Mouse (Mus musculus) midbrain, postnatal 0 days (tissue): Measurements from ENCODE around the gene Npr2. TPM values are rescaled to one million over a fixed set of nuclear protein-coding genes. Genes with fewer than 3 reads are reported as not detected.

Source experiments
- ATAC-seq: fragments of 200-750 bp; cut with Nextera tagmentation; 2 replicates; pipeline ENCODE4 v1.8.0; 2017; ENCODE audit warnings: moderate number of reproducible peaks, mild to moderate bottlenecking, moderate TSS enrichment, moderate library complexity; ENCODE audit not compliant: low FRiP score
- DNase-seq: peaks from one replicate; pipeline ENCODE4 v3.0.0-alpha.2; 2015; ENCODE audit warnings: low spot score
- H3K27ac ChIP-seq: fragments of 300-500 bp; sonication (generic); 2 replicates; pipeline ENCODE4 v1.5.1; 2014; ENCODE audit warnings: low read depth, mild to moderate bottlenecking, low read length, mixed read lengths
- H3K27me3 ChIP-seq: fragments of 300-500 bp; sonication (generic); 2 replicates; pipeline ENCODE4 v1.6.1; 2014; ENCODE audit warnings: low read length, control low read depth, mixed read lengths; ENCODE audit not compliant: insufficient read depth
- H3K36me3 ChIP-seq: fragments of 300-500 bp; sonication (generic); 2 replicates; pipeline ENCODE4 v1.6.1; 2014; ENCODE audit warnings: low read length, control low read depth, mixed read lengths; ENCODE audit not compliant: insufficient read depth
- H3K4me1 ChIP-seq: fragments of 300-500 bp; sonication (generic); 2 replicates; pipeline ENCODE4 v1.6.1; 2014; ENCODE audit warnings: mild to moderate bottlenecking, control low read depth, antibody characterized with exemption, low read length, mixed read lengths; ENCODE audit not compliant: insufficient read depth
- H3K4me2 ChIP-seq: fragments of 300-500 bp; sonication (generic); 2 replicates; pipeline ENCODE4 v1.6.1; 2014; ENCODE audit warnings: low read depth, mild to moderate bottlenecking, low read length, mixed read lengths; ENCODE audit not compliant: poor library complexity, severe bottlenecking
- H3K4me3 ChIP-seq: fragments of 300-500 bp; sonication (generic); 2 replicates; pipeline ENCODE4 v1.5.1; 2014; ENCODE audit warnings: low read depth, mild to moderate bottlenecking, low read length, moderate library complexity
- H3K9ac ChIP-seq: fragments of 300-500 bp; sonication (generic); replicated peaks from 2 replicates; pipeline ENCODE4 v1.6.1; 2014; ENCODE audit warnings: mild to moderate bottlenecking, low read length, moderate library complexity, mixed read lengths; ENCODE audit not compliant: poor library complexity, severe bottlenecking
- H3K9me3 ChIP-seq: fragments of 300-500 bp; sonication (generic); 2 replicates; pipeline ENCODE4 v1.6.1; 2016; ENCODE audit warnings: low read length, control low read depth
- CTCF ChIP-seq: IDR thresholded peaks from 2 replicates; pipeline ENCODE4 v1.5.1; 2016; ENCODE audit warnings: antibody characterized with exemption, mild to moderate bottlenecking
- WGBS: fragments of 180-500 bp; shearing (Covaris S2); extraction: QIAGEN DNeasy Blood & Tissue Kit; methylation state at CpG from one replicate; pipeline ENCODE4 v1.1.7; 2014; 5-methylcytosine and 5-hydroxymethylcytosine counted together
- polyA plus RNA-seq: library from polyadenylated mRNA; unstranded; fragments of >200 nt; fragmentation: Nextera tagmentation; extraction: Ambion mirVana; gene quantifications from 2 replicates; pipeline ENCODE4 v1.2.1, GENCODE M21; 2015
- total RNA-seq: library from RNA; depleted of rRNA; stranded (reverse); fragments of >200 nt; gene quantifications from 2 replicates; pipeline ENCODE4 v1.2.3, GENCODE M21; 2014; rRNA removed

The Npr2 gene
- total RNA-seq (28.2 and 30.5 TPM in 2 replicates), polyA plus RNA-seq (8.1 and 8.6 TPM in 2 replicates)

- Histone ChIP-seq H3K36me3 (no peaks in the 10 kb centered on the region), H3K27me3 (no peaks in the 10 kb centered on the region), H3K4me2 (peak within 1 kb of the TSS; percentile 97), H3K27ac (peak within 1 kb of the TSS; percentile 77), H3K9me3 (no peaks in the 10 kb centered on the region), H3K9ac (peak within 1 kb of the TSS; percentile 90), H3K4me3 (peak within 1 kb of the TSS; percentile 57), H3K4me1 (peaks cover 23% of the 10 kb centered on the region)
- no peak for TF ChIP-seq CTCF
- peak; percentile 31 for DNase-seq
- WGBS: 2% methylated on average over 26 of the region's 70 CpGs
- ATAC-seq: peak; percentile 35
These were observed at the start of gene Npr2 for GRCm38 (mm10) chr4:43631046-43631955. Gene Npr2 (plus strand): TSS chr4:43631935.

DNA sequence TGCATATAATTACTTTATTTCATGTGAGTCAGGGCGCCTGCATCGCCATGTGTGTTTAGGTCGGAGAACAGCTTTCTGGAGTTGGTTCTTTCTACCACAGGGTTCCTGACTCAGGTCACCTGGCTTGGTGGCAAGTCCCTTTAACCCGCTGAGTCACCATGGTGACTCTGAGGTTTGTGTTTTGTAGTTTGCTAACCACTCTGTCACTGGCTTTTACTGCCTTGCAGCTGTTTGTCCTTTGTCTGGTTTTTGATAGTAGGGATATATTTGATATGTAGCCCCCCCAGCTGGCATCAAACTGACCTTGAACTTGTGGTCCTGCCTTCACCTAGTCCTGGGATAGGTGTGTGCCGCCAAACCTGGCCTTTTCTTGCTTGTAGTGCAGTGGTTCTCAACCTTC, 49.5 kb upstream of the Npr2 start:
- no peak overlapping the region for H3K9ac ChIP-seq
- DNase-seq (no peak), ATAC-seq (no peak)
- no peaks in the 10 kb centered on the region for H3K9me3 ChIP-seq
- H3K4me2 ChIP-seq: no peak overlapping the region
- H3K4me3 ChIP-seq: no peak overlapping the region
- TF ChIP-seq CTCF: no peak
- no peaks in the 10 kb centered on the region for H3K27me3 ChIP-seq
- peaks cover 35% of the 10 kb centered on the region for H3K36me3 ChIP-seq
- no peak overlapping the region for H3K27ac ChIP-seq
- WGBS: 89% methylated on average over 5 of the region's 5 CpGs
- peaks cover 12% of the 10 kb centered on the region for H3K4me1 ChIP-seq

DNA sequence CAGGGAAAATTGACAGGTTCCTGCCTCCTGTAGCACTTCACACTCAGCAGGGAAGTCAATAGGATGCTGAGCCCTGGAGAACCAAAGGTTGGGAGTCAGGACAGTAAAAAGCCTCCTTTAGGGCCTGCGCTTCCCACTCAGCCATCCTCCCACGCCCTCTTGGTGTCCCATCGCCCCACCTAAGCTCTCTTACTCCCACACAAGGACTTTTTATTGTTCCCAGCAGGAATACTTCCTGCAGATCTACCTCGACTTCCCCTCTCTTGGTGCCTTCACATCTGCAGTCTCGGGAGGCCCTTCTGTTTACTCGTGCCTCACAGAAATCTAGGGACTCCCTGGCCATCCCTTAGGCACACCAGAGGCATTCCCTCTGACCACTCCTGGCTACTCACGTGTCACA, 48.3 kb upstream of the Npr2 start:
- no peaks in the 10 kb centered on the region for H3K9me3 ChIP-seq
- H3K4me1 ChIP-seq: peaks cover 7% of the 10 kb centered on the region; the same call in 1 of the 2 replicates
- WGBS: 71% methylated on average over 7 of the region's 7 CpGs
- no peak for ATAC-seq
- H3K36me3 ChIP-seq: peaks cover 35% of the 10 kb centered on the region
- no peak overlapping the region for H3K4me3 ChIP-seq
- H3K27ac ChIP-seq: no peak overlapping the region
- no peak overlapping the region for H3K4me2 ChIP-seq
- no peak overlapping the region for H3K9ac ChIP-seq
- DNase-seq: no peak
- H3K27me3 ChIP-seq: no peaks in the 10 kb centered on the region
- TF ChIP-seq CTCF: no peak

GRCm38 (mm10) chr4:43584444-43585416, 47.0 kb upstream of the Npr2 start, which contains the start of gene Msmp:
Gene Msmp (minus strand): TSS chr4:43584494.
- Histone ChIP-seq H3K36me3 (peaks cover 35% of the 10 kb centered on the region), H3K9me3 (no peaks in the 10 kb centered on the region), H3K4me1 (peaks cover 3% of the 10 kb centered on the region; the same call in 1 of the 2 replicates), H3K27me3 (no peaks in the 10 kb centered on the region), H3K4me2 (no peak within 1 kb of the TSS), H3K9ac (no peak within 1 kb of the TSS), H3K27ac (no peak within 1 kb of the TSS), H3K4me3 (no peak within 1 kb of the TSS)
- WGBS: 69% methylated on average over 12 of the region's 12 CpGs
- no peak for DNase-seq
- no peak for TF ChIP-seq CTCF
- ATAC-seq: no peak

DNA sequence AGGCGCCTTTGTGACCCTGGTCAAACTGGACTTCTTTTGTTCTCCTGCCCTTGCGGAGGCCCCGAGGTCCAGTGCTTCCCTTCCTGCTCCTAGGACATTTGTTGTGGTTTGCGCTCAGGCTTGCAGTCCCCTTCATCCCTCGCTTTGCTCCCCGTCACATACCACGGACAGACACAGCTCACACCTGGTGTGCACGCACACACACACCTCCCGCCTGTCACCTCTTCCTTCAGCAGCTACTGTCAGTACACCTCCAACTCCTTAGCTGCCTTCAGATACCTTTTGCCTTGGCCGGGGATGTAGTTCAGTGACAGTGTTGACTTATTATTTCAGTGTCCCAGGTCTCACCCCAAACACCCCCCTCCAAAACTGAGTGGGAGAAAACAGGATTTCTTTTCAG, 46.1 kb upstream of the Npr2 start:
- Histone ChIP-seq H3K27me3 (no peaks in the 10 kb centered on the region), H3K36me3 (peaks cover 35% of the 10 kb centered on the region), H3K4me2 (no peak overlapping the region), H3K9me3 (no peaks in the 10 kb centered on the region), H3K4me1 (no peaks in the 10 kb centered on the region), H3K9ac (no peak overlapping the region), H3K27ac (no peak overlapping the region), H3K4me3 (no peak overlapping the region)
- ATAC-seq: no peak
- WGBS: 57% methylated on average over 9 of the region's 10 CpGs
- TF ChIP-seq CTCF: no peak
- DNase-seq: no peak
